In genomic region chr1:194927887-194928286, GRCm38 (mm10) we compare ENCODE assay signal across 12 mouse cellular contexts. TPM values are rescaled to one million over a fixed set of nuclear protein-coding genes. Genes with fewer than 3 reads are reported as not detected.
DNase-seq lines count a peak whose midpoint lies in the region; ATAC-seq and TF ChIP-seq lines count a peak whose summit lies in the region.
"Had no signal": no experiment of that assay in that cellular context is flagged by ENCODE, and none has a peak within 500 bp of the region (broad histone marks: within the 10 kb centered on the region; RNA-seq: fewer than 3 reads in every experiment).

No protein-coding gene starts in this region.

- no peak overlapping the region for H3K9ac ChIP-seq in heart, postnatal 0 days (replicated peaks; ENCODE audit: low read depth, low read length)
- H3K9ac ChIP-seq: limb, embryonic 13.5 days had no signal

- H3K9me3 ChIP-seq in heart, postnatal 0 days (replicated peaks; ENCODE audit: control insufficient read depth, low read length) = no peaks in the 10 kb centered on the region
- no peaks in the 10 kb centered on the region for H3K9me3 ChIP-seq in forebrain, embryonic 10.5 days
- H3K9me3 ChIP-seq: G1E; limb, embryonic 13.5 days had no signal

- 3% methylated on average over 3 of the region's 3 CpGs for WGBS in heart, postnatal 0 days
- 65% methylated on average over 3 of the region's 3 CpGs for WGBS in forebrain, embryonic 10.5 days

- H3K36me3 ChIP-seq in heart, postnatal 0 days (replicated peaks; ENCODE audit: control insufficient read depth, insufficient read depth, low read length) = no peaks in the 10 kb centered on the region
- no peaks in the 10 kb centered on the region for H3K36me3 ChIP-seq in forebrain, embryonic 10.5 days (replicated peaks)
- H3K36me3 ChIP-seq: G1E; limb, embryonic 13.5 days had no signal

- no peak for TF ChIP-seq CTCF in heart, postnatal 0 days (IDR thresholded peaks at IDR 0.05; ENCODE audit: low read depth)

- no peak overlapping the region for H3K4me2 ChIP-seq in heart, postnatal 0 days (ENCODE audit: low read depth, low read length)
- H3K4me2 ChIP-seq: limb, embryonic 13.5 days had no signal

- H3K27ac ChIP-seq in heart, postnatal 0 days (ENCODE audit: low read depth) = peak overlapping the region; percentile 23; the same call in 1 of the 2 replicates
- no peak overlapping the region for H3K27ac ChIP-seq in forebrain, embryonic 10.5 days
- H3K27ac ChIP-seq: limb, embryonic 13.5 days had no signal

- no peak overlapping the region for H3K4me3 ChIP-seq in heart, postnatal 0 days (ENCODE audit: low read depth, low read length)
- H3K4me3 ChIP-seq in forebrain, embryonic 10.5 days = no peak overlapping the region
- H3K4me3 ChIP-seq: limb, embryonic 13.5 days had no signal

- ATAC-seq in heart, postnatal 0 days (ENCODE audit: insufficient read depth, low read depth) = peak; percentile 90
- ATAC-seq in megakaryocyte-erythroid progenitor cell, adult 5-6 weeks (replicated peaks; ENCODE audit: low FRiP score, low TSS enrichment, poor library complexity, severe bottlenecking) = 0 out of 2 replicates have a peak, but pooled peaks have one; percentile 28
- ATAC-seq in monocyte, adult 5-6 weeks (replicated peaks; ENCODE audit: insufficient number of reproducible peaks, low FRiP score, low TSS enrichment, poor library complexity, severe bottlenecking) = no peak

- peaks cover 24% of the 10 kb centered on the region for H3K4me1 ChIP-seq in heart, postnatal 0 days (ENCODE audit: control insufficient read depth, insufficient read depth)
- peaks cover 14% of the 10 kb centered on the region; the same call in 1 of the 2 replicates for H3K4me1 ChIP-seq in forebrain, embryonic 10.5 days
- H3K4me1 ChIP-seq: limb, embryonic 13.5 days had no signal

- DNase-seq in ovary, adult 18-20 months (ENCODE audit: low spot score) = peak; percentile 9
- no peak for DNase-seq in ovary, postnatal 10 days (ENCODE audit: low spot score)
- peak; percentile 43 for DNase-seq in heart, postnatal 0 days (ENCODE audit: low spot score)
- DNase-seq in kidney, postnatal 4 days = peak; percentile 25 to 56
- no peak for DNase-seq in cerebellum, postnatal 14 days
- DNase-seq in forebrain, embryonic 10.5 days (ENCODE audit: extremely low spot score, low spot score) = no peak
- DNase-seq: cerebellum, adult 9-10 months; gastrocnemius, postnatal 36 days had no signal

- TF ChIP-seq EP300 in heart, postnatal 0 days (IDR thresholded peaks at IDR 0.05; ENCODE audit: low read depth) = peak; percentile 69

- H3K27me3 ChIP-seq in heart, postnatal 0 days (ENCODE audit: control insufficient read depth, insufficient read depth, low read length) = no peaks in the 10 kb centered on the region
- no peaks in the 10 kb centered on the region for H3K27me3 ChIP-seq in forebrain, embryonic 10.5 days (ENCODE audit: poor library complexity, severe bottlenecking)
- H3K27me3 ChIP-seq: limb, embryonic 13.5 days had no signal

RNA-seq across cellular contexts. Expression of gene Cd34, which starts 10.7 kb away (rescaled TPM):
- 173 and 187 TPM in 2 replicates for total RNA-seq in heart, postnatal 0 days (2014; rRNA removed; ENCODE audit: low replicate concordance)
- 116 and 128 TPM in 2 replicates for polyA plus RNA-seq in heart, postnatal 0 days (2015; fragmentation: Nextera tagmentation; extraction: Ambion mirVana)
- total RNA-seq in megakaryocyte-erythroid progenitor cell, adult 5-6 weeks (2014; fragmentation: Nextera tagmentation) = 1.2 TPM in 1 of 2 replicates, not detected in the other
- 6.7 and 68.5 TPM in 2 replicates for total RNA-seq in megakaryocyte-erythroid progenitor cell, adult 5-6 weeks (2017)
- total RNA-seq in monocyte, adult 5-6 weeks (2017) = 0.48 to 0.87 TPM (median 0.53 TPM) in 3 replicates
- 57.8 and 60.0 TPM in 2 replicates for polyA plus RNA-seq in forebrain, embryonic 10.5 days (2016; fragmentation: Nextera tagmentation; extraction: Ambion mirVana)

Comparison
In these comparisons a context has a peak if more than half of its experiments do, and no peak if none do; other contexts are left out.
1. DNase-seq: peak in ovary, adult 18-20 months (single experiment), heart, postnatal 0 days (single experiment) and kidney, postnatal 4 days (2 of 2); none in ovary, postnatal 10 days (single experiment), cerebellum, postnatal 14 days (0 of 2) and forebrain, embryonic 10.5 days (single experiment).